Mouse (Mus musculus): ENCODE data around the gene Xrcc1. TPM values are rescaled to one million over a fixed set of nuclear protein-coding genes. Genes with fewer than 3 reads are reported as not detected.

Xrcc1 gene
- polyA plus RNA-seq (2015; fragmentation: Nextera tagmentation; extraction: Ambion mirVana) = 117 and 137 TPM in 2 replicates

- H3K9me3 ChIP-seq (replicated peaks) = no peaks in the 10 kb centered on the region
- H3K4me3 ChIP-seq (replicated peaks) = peak within 1 kb of the TSS; percentile 87
- peaks cover 22% of the 10 kb centered on the region for H3K4me1 ChIP-seq
- H3K27ac ChIP-seq = peak within 1 kb of the TSS; percentile 96
- H3K4me2 ChIP-seq = peak within 1 kb of the TSS; percentile 74
- WGBS = 26% methylated on average over 13 of the region's 13 CpGs
- H3K36me3 ChIP-seq = peaks cover 31% of the 10 kb centered on the region
- peak within 1 kb of the TSS; percentile 83 for H3K9ac ChIP-seq
- H3K27me3 ChIP-seq = no peaks in the 10 kb centered on the region
- peak; percentile 10; the same call in 1 of the 2 replicates for ATAC-seq (replicated peaks; ENCODE audit: low FRiP score)
These were observed at the start of gene Xrcc1, which contains the start of gene Pinlyp for GRCm38 (mm10) chr7:24546068-24546614. TSS of gene Xrcc1 (plus strand) at chr7:24546289. TSS of gene Pinlyp (minus strand) at chr7:24546118.

GRCm38 (mm10) chr7:24499856-24500577, 46.1 kb upstream of the Xrcc1 start:
- H3K36me3 ChIP-seq = no peaks in the 10 kb centered on the region; the same call in 1 of the 2 replicates
- WGBS = 7% methylated on average over 43 of the region's 43 CpGs
- H3K9me3 ChIP-seq (replicated peaks) = no peaks in the 10 kb centered on the region
- H3K27me3 ChIP-seq = peaks cover 47% of the 10 kb centered on the region
- ATAC-seq (replicated peaks; ENCODE audit: low FRiP score) = peak; percentile 85
- peak overlapping the region; percentile 28; the same call in 1 of the 2 replicates for H3K9ac ChIP-seq
- peak overlapping the region; percentile 39 for H3K4me3 ChIP-seq (replicated peaks)
- peaks cover 29% of the 10 kb centered on the region for H3K4me1 ChIP-seq
- H3K4me2 ChIP-seq = peak overlapping the region; percentile 69
- peak overlapping the region; percentile 28; the same call in 1 of the 2 replicates for H3K27ac ChIP-seq

GRCm38 (mm10) chr7:24500929-24501328, 45.2 kb upstream of the Xrcc1 start:
- no peak for ATAC-seq (replicated peaks; ENCODE audit: low FRiP score)
- peaks cover 38% of the 10 kb centered on the region for H3K4me1 ChIP-seq
- no peaks in the 10 kb centered on the region for H3K9me3 ChIP-seq (replicated peaks)
- H3K27me3 ChIP-seq = peaks cover 47% of the 10 kb centered on the region
- WGBS = 42% methylated on average over 7 of the region's 7 CpGs
- no peak overlapping the region for H3K27ac ChIP-seq
- H3K36me3 ChIP-seq = no peaks in the 10 kb centered on the region; the same call in 1 of the 2 replicates
- no peak overlapping the region for H3K4me2 ChIP-seq
- no peak overlapping the region for H3K4me3 ChIP-seq (replicated peaks)
- H3K9ac ChIP-seq = no peak overlapping the region

GRCm38 (mm10) chr7:24501492-24501891, 44.6 kb upstream of the Xrcc1 start:
- no peak overlapping the region for H3K4me3 ChIP-seq (replicated peaks)
- no peak overlapping the region for H3K4me2 ChIP-seq
- 62% methylated on average over 21 of the region's 21 CpGs for whole genome bisulfite sequencing
- no peak for ATAC-seq (replicated peaks; ENCODE audit: low FRiP score)
- H3K27me3 ChIP-seq = peaks cover 47% of the 10 kb centered on the region
- H3K9me3 ChIP-seq (replicated peaks) = no peaks in the 10 kb centered on the region
- H3K9ac ChIP-seq = no peak overlapping the region
- no peak overlapping the region for H3K27ac ChIP-seq
- peaks cover 44% of the 10 kb centered on the region for H3K4me1 ChIP-seq
- H3K36me3 ChIP-seq = no peaks in the 10 kb centered on the region; the same call in 1 of the 2 replicates

- H3K27ac ChIP-seq = no peak overlapping the region
- H3K4me3 ChIP-seq (replicated peaks) = no peak overlapping the region
- peak overlapping the region; percentile 5; the same call in 1 of the 2 replicates for H3K4me2 ChIP-seq
- no peaks in the 10 kb centered on the region for H3K9me3 ChIP-seq (replicated peaks)
- 31% methylated on average over 10 of the region's 10 CpGs for WGBS
- H3K27me3 ChIP-seq = peaks cover 34% of the 10 kb centered on the region
- no peaks in the 10 kb centered on the region; the same call in 1 of the 2 replicates for H3K36me3 ChIP-seq
- H3K4me1 ChIP-seq = peaks cover 56% of the 10 kb centered on the region
- ATAC-seq (replicated peaks; ENCODE audit: low FRiP score) = no peak
- no peak overlapping the region for H3K9ac ChIP-seq
These were observed 42.1 kb upstream of the Xrcc1 start for GRCm38 (mm10) chr7:24504004-24504403.

- Histone ChIP-seq H3K27me3 (peaks cover 26% of the 10 kb centered on the region), H3K4me1 (peaks cover 47% of the 10 kb centered on the region), H3K4me2 (no peak overlapping the region), H3K9me3 (replicated peaks) (no peaks in the 10 kb centered on the region), H3K36me3 (no peaks in the 10 kb centered on the region; the same call in 1 of the 2 replicates), H3K27ac (no peak overlapping the region), H3K4me3 (replicated peaks) (no peak overlapping the region), H3K9ac (no peak overlapping the region)
- no peak for ATAC-seq (replicated peaks; ENCODE audit: low FRiP score)
- WGBS = 10% methylated on average over 4 of the region's 4 CpGs
These were observed 41.2 kb upstream of the Xrcc1 start for GRCm38 (mm10) chr7:24504868-24505267.

- Histone ChIP-seq H3K27me3 (peaks cover 19% of the 10 kb centered on the region), H3K4me1 (peaks cover 40% of the 10 kb centered on the region), H3K9me3 (replicated peaks) (no peaks in the 10 kb centered on the region), H3K4me3 (replicated peaks) (no peak overlapping the region), H3K27ac (peak overlapping the region; percentile 98; the same call in 1 of the 2 replicates), H3K9ac (peak overlapping the region; percentile 96; the same call in 1 of the 2 replicates), H3K4me2 (peak overlapping the region; percentile 71; the same call in 1 of the 2 replicates), H3K36me3 (peaks cover 2% of the 10 kb centered on the region; the same call in 1 of the 2 replicates)
- no peak for ATAC-seq (replicated peaks; ENCODE audit: low FRiP score)
- WGBS = 24% methylated on average over 15 of the region's 15 CpGs
These were observed 40.5 kb upstream of the Xrcc1 start for GRCm38 (mm10) chr7:24505447-24506064.

GRCm38 (mm10) chr7:24506065-24506459, 40.0 kb upstream of the Xrcc1 start:
- 13% methylated on average over 3 of the region's 3 CpGs for WGBS
- peak overlapping the region; percentile 96 for H3K9ac ChIP-seq
- peaks cover 14% of the 10 kb centered on the region for H3K27me3 ChIP-seq
- H3K4me1 ChIP-seq = peaks cover 39% of the 10 kb centered on the region
- H3K27ac ChIP-seq = peak overlapping the region; percentile 98
- H3K4me2 ChIP-seq = peak overlapping the region; percentile 71
- no peak for ATAC-seq (replicated peaks; ENCODE audit: low FRiP score)
- peaks cover 7% of the 10 kb centered on the region for H3K36me3 ChIP-seq
- H3K9me3 ChIP-seq (replicated peaks) = no peaks in the 10 kb centered on the region
- H3K4me3 ChIP-seq (replicated peaks) = peak overlapping the region; percentile 67

GRCm38 (mm10) chr7:24506476-24506837, 39.6 kb upstream of the Xrcc1 start:
- H3K9ac ChIP-seq = peak overlapping the region; percentile 96
- no peak; the same call in 1 of the 2 replicates for ATAC-seq (replicated peaks; ENCODE audit: low FRiP score)
- H3K9me3 ChIP-seq (replicated peaks) = no peaks in the 10 kb centered on the region
- H3K27me3 ChIP-seq = peaks cover 11% of the 10 kb centered on the region
- peak overlapping the region; percentile 71 for H3K4me2 ChIP-seq
- H3K27ac ChIP-seq = peak overlapping the region; percentile 98
- H3K4me1 ChIP-seq = peaks cover 39% of the 10 kb centered on the region
- peaks cover 10% of the 10 kb centered on the region for H3K36me3 ChIP-seq
- WGBS = under 1% methylated on average over 12 of the region's 12 CpGs
- H3K4me3 ChIP-seq (replicated peaks) = peak overlapping the region; percentile 67

- peak within 1 kb of the TSS; percentile 67 for H3K4me3 ChIP-seq (replicated peaks)
- peak within 1 kb of the TSS; percentile 96 for H3K9ac ChIP-seq
- H3K36me3 ChIP-seq = peaks cover 12% of the 10 kb centered on the region
- peak within 1 kb of the TSS; percentile 98 for H3K27ac ChIP-seq
- H3K4me1 ChIP-seq = peaks cover 39% of the 10 kb centered on the region
- under 1% methylated on average over 84 of the region's 84 CpGs for WGBS
- H3K4me2 ChIP-seq = peak within 1 kb of the TSS; percentile 71
- H3K9me3 ChIP-seq (replicated peaks) = no peaks in the 10 kb centered on the region
- peaks cover 8% of the 10 kb centered on the region; the same call in 1 of the 2 replicates for H3K27me3 ChIP-seq
- ATAC-seq (replicated peaks; ENCODE audit: low FRiP score) = peak; percentile 92
These were observed 39.0 kb upstream of the Xrcc1 start, which contains the start of gene Zfp428 for GRCm38 (mm10) chr7:24506838-24507725. TSS of gene Zfp428 (plus strand) at chr7:24507006.

- ATAC-seq (replicated peaks; ENCODE audit: low FRiP score) = peak; percentile 6; the same call in 1 of the 2 replicates
- Histone ChIP-seq H3K4me1 (peaks cover 39% of the 10 kb centered on the region), H3K4me3 (replicated peaks) (peak overlapping the region; percentile 67), H3K27me3 (peaks cover 3% of the 10 kb centered on the region; the same call in 1 of the 2 replicates), H3K9me3 (replicated peaks) (no peaks in the 10 kb centered on the region), H3K9ac (peak overlapping the region; percentile 96), H3K36me3 (peaks cover 14% of the 10 kb centered on the region), H3K4me2 (peak overlapping the region; percentile 71), H3K27ac (peak overlapping the region; percentile 98)
- WGBS = 1% methylated on average over 20 of the region's 20 CpGs
These were observed 38.4 kb upstream of the Xrcc1 start for GRCm38 (mm10) chr7:24507726-24508114.
